Mouse (Mus musculus) adrenal gland, adult 8-10 months (tissue): ENCODE data around the gene St6gal1. TPM values are rescaled to one million over a fixed set of nuclear protein-coding genes. Genes with fewer than 3 reads are reported as not detected.

ENCODE experiments used
- DNase-seq: peaks from one replicate; pipeline ENCODE4 v3.0.0; 2022
- total RNA-seq, 4 experiments: library from RNA; stranded (reverse); gene quantifications; 2 replicates each; pipeline ENCODE4 v1.2.4; 2022

The St6gal1 gene
- total RNA-seq, 4 experiments from 2014 or later, result 36.7 to 55.6 (median 44.3) TPM

GRCm38 (mm10) chr16:23361031-23361430, 136.5 kb downstream of the St6gal1 start:
- no peak for DNase-seq

GRCm38 (mm10) chr16:23361434-23361970, 137.0 kb downstream of the St6gal1 start:
- DNase-seq, result no peak

- DNase-seq, result no peak
Observed at GRCm38 (mm10) chr16:23364328-23364990, 139.9 kb downstream of the St6gal1 start.

GRCm38 (mm10) chr16:23369124-23369523, 144.6 kb downstream of the St6gal1 start:
- DNase-seq, result no peak

GRCm38 (mm10) chr16:23370724-23371123, 146.2 kb downstream of the St6gal1 start:
- no peak for DNase-seq

GRCm38 (mm10) chr16:23372340-23372739, 147.8 kb downstream of the St6gal1 start:
- DNase-seq, result no peak

- no peak for DNase-seq
Observed at GRCm38 (mm10) chr16:23374068-23374467, 149.5 kb downstream of the St6gal1 start.

GRCm38 (mm10) chr16:23374938-23375337, 150.4 kb downstream of the St6gal1 start:
- DNase-seq, result no peak

- DNase-seq, result no peak
Observed at GRCm38 (mm10) chr16:23376189-23376588, 151.6 kb downstream of the St6gal1 start.

- no peak for DNase-seq
Observed at GRCm38 (mm10) chr16:23379536-23380230, 155.1 kb downstream of the St6gal1 start.

GRCm38 (mm10) chr16:23384304-23384703, 159.8 kb downstream of the St6gal1 start:
- DNase-seq, result no peak

GRCm38 (mm10) chr16:23397931-23398330, 173.4 kb downstream of the St6gal1 start:
- DNase-seq, result no peak

GRCm38 (mm10) chr16:23401463-23401862, 176.9 kb downstream of the St6gal1 start:
- no peak for DNase-seq

- no peak for DNase-seq
Observed at GRCm38 (mm10) chr16:23401959-23402358, 177.4 kb downstream of the St6gal1 start.

GRCm38 (mm10) chr16:23403008-23403755, 178.6 kb downstream of the St6gal1 start:
- DNase-seq, result peak; percentile 55

Other genes with a start within 250 kb of the St6gal1 start
- gene Kng2, start 195.3 kb upstream of the St6gal1 start, total RNA-seq, result 1 to 10 TPM; 3.6 to 5.7 (median 4.7) TPM
- 1 to 10 TPM in 1 of 4 experiments, under 1 TPM in 3; 0.18 to 1.0 (median 0.52) TPM for gene Kng1, start 166.9 kb upstream of the St6gal1 start, total RNA-seq
- 100 to 1,000 TPM; 551 to 775 (median 679) TPM for gene Eif4a2, start 117.3 kb upstream of the St6gal1 start, total RNA-seq
- gene Rfc4, start 97.0 kb upstream of the St6gal1 start, total RNA-seq, result 10 to 100 TPM in 1 of 4 experiments, 1 to 10 TPM in 3; 7.1 to 10.8 (median 9.2) TPM
- gene Adipoq, start 78.2 kb upstream of the St6gal1 start, total RNA-seq, result 100 to 1,000 TPM; 199 to 471 (median 253) TPM
- gene Rtp1, start 204.4 kb downstream of the St6gal1 start, total RNA-seq, result not detected